Mouse (Mus musculus): ENCODE measurements around the gene Trub2. TPM values are rescaled to one million over a fixed set of nuclear protein-coding genes. Genes with fewer than 3 reads are reported as not detected.
A peak's percentile ranks its signal among the peaks of the same experiment; 100 is the strongest.

Trub2 gene
- total and polyA plus RNA-seq, 3 experiments = 32.6 to 41.4 (median 39.0) TPM

DNA sequence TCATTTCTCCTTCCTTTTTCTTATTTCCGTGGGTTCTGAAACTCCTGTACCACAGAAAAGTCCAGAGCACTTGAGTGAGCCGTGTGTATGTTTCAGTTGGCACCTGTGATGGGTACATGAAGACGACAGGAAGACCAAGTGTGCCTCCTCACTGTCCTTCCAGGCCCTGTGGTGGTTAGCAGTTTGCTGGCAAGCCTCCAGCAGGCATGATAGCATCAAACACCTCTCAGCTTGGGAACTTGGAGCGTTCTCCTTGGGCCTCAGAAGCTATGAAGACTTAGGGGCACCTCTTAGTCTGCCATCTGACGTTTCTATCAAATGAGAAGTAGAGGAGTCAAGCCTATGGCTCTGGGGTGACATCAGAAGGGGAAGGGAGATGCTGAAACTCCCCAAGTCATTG, 69.7 kb downstream of the Trub2 start:
- peaks cover 0 to 65% of the 10 kb centered on the region in 2 experiments; a peak in 3 of 4 replicates for H3K4me1 ChIP-seq (ENCODE audit: control insufficient read depth in 1 of 2, insufficient read depth in 2 of 2)
- no peaks in the 10 kb centered on the region for H3K9me3 ChIP-seq (replicated peaks; ENCODE audit: low read length)
- TF ChIP-seq CTCF (conservative IDR thresholded peaks at IDR 0.05 in 1 of 2, IDR thresholded peaks at IDR 0.05 in 1 of 2; ENCODE audit: low read depth in 2 of 2, low read length in 2 of 2) (no peak), POLR2A (IDR thresholded peaks at IDR 0.05; ENCODE audit: low read depth, low read length) (peak; percentile 23; the same call in 1 of the 2 replicates)
- H3K4me3 ChIP-seq (replicated peaks in 1 of 3; ENCODE audit: low read depth in 2 of 3, low read length in 2 of 3, poor library complexity in 1 of 3) = no peak overlapping the region
- dilution Hi-C loops (cut with MboI; ENCODE audit: extremely low pct_ligation_motif_present, extremely low pct_unique_long_range_greater_than_20kb, low sequenced_read_pairs) (no loop called here), in situ Hi-C loops (cut with MboI; ENCODE audit: low pct_ligation_motif_present, low pct_unique_long_range_greater_than_20kb, low sequenced_read_pairs) (no loop called here)
- no peak for DNase-seq (ENCODE audit: extremely low read depth)
- no peak overlapping the region for H3K4me2 ChIP-seq (ENCODE audit: insufficient read depth, low read depth, poor library complexity, severe bottlenecking)
- H3K27me3 ChIP-seq (replicated peaks) = no peaks in the 10 kb centered on the region
- H3K36me3 ChIP-seq (replicated peaks in 1 of 2; ENCODE audit: control insufficient read depth in 1 of 2, insufficient read depth in 1 of 2, low read length in 1 of 2) = peaks cover 96 to 99% of the 10 kb centered on the region in 2 experiments
- no peak overlapping the region for H3K9ac ChIP-seq (ENCODE audit: insufficient read depth, low read depth)
- H3K27ac ChIP-seq (ENCODE audit: insufficient read depth, low read depth) = no peak overlapping the region
- 0 out of 2 replicates have a peak, but pooled peaks cover 4% of the 10 kb centered on the region for H3K79me2 ChIP-seq (replicated peaks; ENCODE audit: control insufficient read depth, extremely low read depth, insufficient read depth, poor library complexity, severe bottlenecking)

DNA sequence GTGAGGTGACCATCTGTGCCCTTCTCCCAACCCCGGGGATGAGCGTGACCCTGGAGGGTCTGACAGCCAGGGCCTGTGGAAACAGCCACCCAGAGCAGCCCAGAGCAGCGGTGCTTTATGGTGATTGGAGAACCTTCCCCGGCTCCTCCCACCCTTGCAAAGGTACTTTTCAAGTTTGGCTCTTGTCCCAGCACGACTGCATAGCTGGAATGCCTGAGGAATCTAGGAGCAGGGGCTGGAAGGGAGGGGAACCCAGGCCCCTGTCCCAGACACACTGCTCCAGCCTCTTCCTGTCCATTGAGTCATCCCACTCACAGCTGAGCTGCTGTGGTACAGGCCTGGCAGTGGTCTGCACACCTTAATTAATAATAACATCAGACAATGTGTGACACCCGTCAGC, 71.6 kb downstream of the Trub2 start:
- H3K27me3 ChIP-seq (replicated peaks) = no peaks in the 10 kb centered on the region
- dilution Hi-C loops (cut with MboI; ENCODE audit: extremely low pct_ligation_motif_present, extremely low pct_unique_long_range_greater_than_20kb, low sequenced_read_pairs) = no loop called here

DNA sequence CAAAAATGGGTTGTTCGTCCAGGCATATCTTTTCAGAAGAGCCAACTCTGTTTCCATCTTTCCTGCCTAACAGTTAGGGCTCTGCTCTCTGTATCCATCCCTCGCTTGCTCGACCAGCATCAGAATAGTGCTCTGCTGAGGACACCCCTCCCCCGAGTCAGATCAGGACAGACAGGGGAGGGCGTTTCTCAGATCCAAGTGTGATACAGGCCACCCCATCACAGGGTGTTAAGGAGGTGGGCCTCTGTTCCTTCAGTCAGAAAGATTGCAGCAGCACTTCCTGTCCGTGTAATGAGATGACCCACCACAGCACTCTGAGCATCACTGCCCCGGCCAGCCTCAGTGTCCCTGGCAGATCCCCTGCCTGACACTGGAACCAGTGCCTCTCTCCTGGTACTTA, 72.2 kb downstream of the Trub2 start:
- no peak overlapping the region for H3K4me2 ChIP-seq (ENCODE audit: insufficient read depth, low read depth, poor library complexity, severe bottlenecking)
- in situ Hi-C loops (cut with MboI; ENCODE audit: low pct_ligation_motif_present, low pct_unique_long_range_greater_than_20kb, low sequenced_read_pairs) = no loop called here
- 0 out of 2 replicates have a peak overlapping the region, but pooled peaks have one; percentile 8 for H3K27ac ChIP-seq (ENCODE audit: insufficient read depth, low read depth)
- H3K9ac ChIP-seq (ENCODE audit: insufficient read depth, low read depth) = no peak overlapping the region
- H3K79me2 ChIP-seq (replicated peaks; ENCODE audit: control insufficient read depth, extremely low read depth, insufficient read depth, poor library complexity, severe bottlenecking) = peaks cover 19% of the 10 kb centered on the region; the same call in 1 of the 2 replicates
- TF ChIP-seq UBTF (IDR thresholded peaks at IDR 0.05; ENCODE audit: low read depth, low read length) (no peak), MXI1 (IDR thresholded peaks at IDR 0.05; ENCODE audit: low read depth, low read length) (no peak), TBP (conservative IDR thresholded peaks at IDR 0.05; ENCODE audit: low read depth, low read length) (no peak), HCFC1 (IDR thresholded peaks at IDR 0.05; ENCODE audit: low read depth, low read length) (no peak), BHLHE40 (IDR thresholded peaks at IDR 0.05; ENCODE audit: low read depth, low read length) (no peak), POLR2A (IDR thresholded peaks at IDR 0.05; ENCODE audit: low read depth, low read length) (no peak), ELF1 (IDR thresholded peaks at IDR 0.05; ENCODE audit: low read depth, low read length) (no peak), USF1 (IDR thresholded peaks at IDR 0.05; ENCODE audit: low read depth, low read length) (no peak), TCF12 (IDR thresholded peaks at IDR 0.05; ENCODE audit: low read depth, low read length) (no peak), RCOR1 (conservative IDR thresholded peaks at IDR 0.05; ENCODE audit: low read depth, low read length) (no peak), MAZ (IDR thresholded peaks at IDR 0.05; ENCODE audit: low read depth, low read length) (no peak)
- no peak overlapping the region for H3K4me3 ChIP-seq (replicated peaks in 1 of 3; ENCODE audit: low read depth in 2 of 3, low read length in 2 of 3, poor library complexity in 1 of 3)
- H3K9me3 ChIP-seq (replicated peaks; ENCODE audit: low read length) = no peaks in the 10 kb centered on the region
- peaks cover 96 to 99% of the 10 kb centered on the region in 2 experiments for H3K36me3 ChIP-seq (replicated peaks in 1 of 2; ENCODE audit: control insufficient read depth in 1 of 2, insufficient read depth in 1 of 2, low read length in 1 of 2)
- peaks cover 5 to 79% of the 10 kb centered on the region in 2 experiments; a peak in 3 of 4 replicates for H3K4me1 ChIP-seq (ENCODE audit: control insufficient read depth in 1 of 2, insufficient read depth in 2 of 2)
- dilution Hi-C loops (cut with MboI; ENCODE audit: extremely low pct_ligation_motif_present, extremely low pct_unique_long_range_greater_than_20kb, low sequenced_read_pairs) = no loop called here
- H3K27me3 ChIP-seq (replicated peaks) = no peaks in the 10 kb centered on the region
- DNase-seq (ENCODE audit: extremely low read depth) = no peak

More for the DNA sequence above, 71.6 kb downstream of the Trub2 start:
- H3K4me3 ChIP-seq (replicated peaks in 1 of 3; ENCODE audit: low read depth in 2 of 3, low read length in 2 of 3, poor library complexity in 1 of 3) = no peak overlapping the region
- peaks cover 16% of the 10 kb centered on the region; the same call in 1 of the 2 replicates for H3K79me2 ChIP-seq (replicated peaks; ENCODE audit: control insufficient read depth, extremely low read depth, insufficient read depth, poor library complexity, severe bottlenecking)
- no peak overlapping the region for H3K4me2 ChIP-seq (ENCODE audit: insufficient read depth, low read depth, poor library complexity, severe bottlenecking)
- DNase-seq (ENCODE audit: extremely low read depth) = no peak
- no peak for TF ChIP-seq SIN3A (IDR thresholded peaks at IDR 0.05; ENCODE audit: low read length)
- TF ChIP-seq RCOR1 (conservative IDR thresholded peaks at IDR 0.05; ENCODE audit: low read depth, low read length) = no peak
- no peak for TF ChIP-seq NELFE (IDR thresholded peaks at IDR 0.05; ENCODE audit: low read depth, low read length)
- no peak for TF ChIP-seq MAX (IDR thresholded peaks at IDR 0.05; ENCODE audit: low read length)
- TF ChIP-seq ZNF384 (IDR thresholded peaks at IDR 0.05; ENCODE audit: low read depth, low read length) = no peak
- TF ChIP-seq ZMIZ1 (IDR thresholded peaks at IDR 0.05; ENCODE audit: low read depth, low read length) = no peak
- TF ChIP-seq E2F4 (IDR thresholded peaks at IDR 0.05; ENCODE audit: insufficient replicate concordance, low read depth, low read length) = no peak
- no peak for TF ChIP-seq RAD21 (IDR thresholded peaks at IDR 0.05; ENCODE audit: low read depth, low read length)
- no peak for TF ChIP-seq TCF12 (IDR thresholded peaks at IDR 0.05; ENCODE audit: low read depth, low read length)
- no peak for TF ChIP-seq ZKSCAN1 (IDR thresholded peaks at IDR 0.05; ENCODE audit: borderline replicate concordance, low read depth, low read length)
- no peak for TF ChIP-seq MAZ (IDR thresholded peaks at IDR 0.05; ENCODE audit: low read depth, low read length)
- no peak for TF ChIP-seq UBTF (IDR thresholded peaks at IDR 0.05; ENCODE audit: low read depth, low read length)
- no peak for TF ChIP-seq USF2 (conservative IDR thresholded peaks at IDR 0.05; ENCODE audit: low read depth, low read length)
- TF ChIP-seq GABPA (IDR thresholded peaks at IDR 0.05; ENCODE audit: insufficient replicate concordance, low read depth, low read length) = no peak
- no peak for TF ChIP-seq CTCF (conservative IDR thresholded peaks at IDR 0.05 in 1 of 2, IDR thresholded peaks at IDR 0.05 in 1 of 2; ENCODE audit: low read depth in 2 of 2, low read length in 2 of 2)
- H3K36me3 ChIP-seq (replicated peaks in 1 of 2; ENCODE audit: control insufficient read depth in 1 of 2, insufficient read depth in 1 of 2, low read length in 1 of 2) = peaks cover 96 to 99% of the 10 kb centered on the region in 2 experiments
- in situ Hi-C loops (cut with MboI; ENCODE audit: low pct_ligation_motif_present, low pct_unique_long_range_greater_than_20kb, low sequenced_read_pairs) = no loop called here
- H3K27ac ChIP-seq (ENCODE audit: insufficient read depth, low read depth) = no peak overlapping the region
- H3K9me3 ChIP-seq (replicated peaks; ENCODE audit: low read length) = no peaks in the 10 kb centered on the region
- no peak overlapping the region for H3K9ac ChIP-seq (ENCODE audit: insufficient read depth, low read depth)
- peaks cover 3 to 77% of the 10 kb centered on the region in 2 experiments; a peak in 3 of 4 replicates for H3K4me1 ChIP-seq (ENCODE audit: control insufficient read depth in 1 of 2, insufficient read depth in 2 of 2)
